Mouse (Mus musculus) MEL-GATA-1-ER (cell line): ENCODE data around the gene Zbtb5.
"Not testable (repeated sequence)": the region's sequence is repeated elsewhere in the genome, so short reads cannot be mapped to it uniquely, and the experiment has no call there.

Experiments used
- DNase-seq: peaks from one replicate; pipeline ENCODE4 v3.0.0-alpha.2; 2012; ENCODE audit warnings: low read depth; ENCODE audit errors: extremely low read depth

The Zbtb5 gene

DNA sequence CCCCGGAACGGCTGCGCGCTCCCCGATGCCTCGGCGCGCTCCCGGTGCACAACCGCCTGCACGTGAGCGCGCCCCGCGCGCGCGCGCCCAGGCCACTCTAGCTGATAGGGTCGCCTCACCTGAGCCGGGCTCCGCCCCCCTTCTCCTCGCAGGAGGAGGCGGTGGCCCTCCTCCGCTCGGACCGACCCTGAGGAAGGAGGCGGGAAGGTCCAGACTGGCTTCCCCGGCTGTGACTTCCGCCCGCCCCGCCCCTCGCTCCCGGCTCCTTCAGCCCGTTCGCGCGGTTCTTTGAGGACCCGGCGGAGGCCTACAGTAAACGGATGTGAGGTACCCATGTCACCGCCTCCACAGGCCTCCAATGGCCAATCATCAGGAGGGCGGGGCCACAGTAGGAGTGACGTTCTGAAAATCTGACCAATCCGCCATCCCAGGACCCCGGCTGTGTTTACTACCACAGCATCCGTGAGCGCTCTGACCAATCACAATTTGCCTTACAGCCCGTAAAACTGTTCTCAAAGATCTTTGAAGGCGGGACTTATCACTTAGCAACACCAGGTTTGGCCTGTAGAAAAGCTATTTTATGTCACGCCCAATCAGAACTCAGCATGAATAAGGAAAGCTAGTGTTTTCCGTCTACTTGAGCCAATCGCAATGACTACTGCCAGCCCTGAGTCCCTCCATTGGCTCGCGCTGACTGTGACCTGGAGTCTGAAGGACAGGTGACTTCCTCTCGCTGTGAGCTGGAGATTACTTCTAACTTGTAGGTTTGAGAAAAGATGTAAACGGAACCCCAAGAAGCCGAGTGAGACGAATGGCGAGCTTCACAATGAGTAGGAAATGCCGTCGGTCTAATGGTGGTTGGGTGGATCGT is at the start of gene Zbtb5:
Zbtb5 (minus strand) TSS at position 308 of the 871 bp plus-strand sequence.
- DNase-seq: peak; percentile 100

DNA sequence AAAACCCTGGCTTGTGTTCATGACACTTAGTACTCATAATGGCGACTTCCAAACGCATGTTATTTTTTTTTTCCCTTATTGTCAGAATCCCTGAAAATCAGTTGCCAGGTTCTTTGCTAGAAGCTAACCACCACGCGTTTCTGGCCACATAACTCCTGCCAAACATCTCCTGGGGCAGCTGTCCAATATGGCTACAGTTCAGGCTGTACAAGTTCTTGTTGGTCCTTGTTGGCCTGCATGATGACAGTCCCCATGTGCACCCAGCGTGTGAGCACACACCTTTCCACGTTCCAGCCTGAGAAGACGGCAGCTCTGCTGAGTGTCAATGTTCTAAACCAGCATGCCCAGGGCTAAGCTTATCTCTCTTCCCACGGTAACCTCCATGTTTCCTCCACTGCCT is 43.2 kb upstream of the Zbtb5 start:
- DNase-seq: no peak

DNA sequence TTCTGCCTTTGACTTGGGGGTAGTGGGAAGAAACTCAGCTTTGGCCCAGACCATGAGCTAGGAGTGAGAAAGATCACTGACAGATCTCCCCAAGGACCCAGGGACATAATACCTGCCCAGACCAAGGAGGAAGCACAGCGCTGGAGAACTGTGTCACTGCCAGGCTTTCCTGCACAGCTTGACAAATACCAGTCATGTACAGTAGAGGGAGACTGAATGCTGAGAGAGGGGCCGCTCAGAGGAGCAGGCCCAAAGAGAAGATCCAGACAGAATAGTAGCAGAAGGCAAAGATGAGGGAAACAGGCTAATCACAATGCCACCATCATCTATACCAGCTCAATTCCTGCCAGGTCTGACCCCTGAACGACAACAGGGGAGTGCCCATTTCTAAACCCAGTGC is 42.6 kb upstream of the Zbtb5 start:
- DNase-seq: no peak

DNA sequence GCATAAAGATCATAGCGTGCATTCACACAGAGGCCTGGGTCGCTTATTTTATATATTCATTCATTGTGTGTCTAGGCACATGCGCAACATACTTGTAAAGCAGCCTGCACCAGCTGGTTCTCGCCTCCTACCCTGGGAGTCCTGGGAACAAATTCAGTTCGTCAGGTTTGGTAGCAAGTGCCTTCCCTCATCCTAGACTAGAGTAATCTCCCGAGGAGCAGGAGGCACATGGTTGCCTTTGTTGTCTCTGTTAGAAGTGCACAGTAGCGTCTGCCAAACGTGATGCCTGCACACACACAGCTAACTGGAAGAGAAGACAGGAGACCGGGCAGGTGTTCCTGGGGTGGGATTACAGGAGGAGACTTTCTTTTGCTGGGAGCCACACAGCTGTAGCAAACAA is 35.7 kb upstream of the Zbtb5 start:
- DNase-seq: no peak

DNA sequence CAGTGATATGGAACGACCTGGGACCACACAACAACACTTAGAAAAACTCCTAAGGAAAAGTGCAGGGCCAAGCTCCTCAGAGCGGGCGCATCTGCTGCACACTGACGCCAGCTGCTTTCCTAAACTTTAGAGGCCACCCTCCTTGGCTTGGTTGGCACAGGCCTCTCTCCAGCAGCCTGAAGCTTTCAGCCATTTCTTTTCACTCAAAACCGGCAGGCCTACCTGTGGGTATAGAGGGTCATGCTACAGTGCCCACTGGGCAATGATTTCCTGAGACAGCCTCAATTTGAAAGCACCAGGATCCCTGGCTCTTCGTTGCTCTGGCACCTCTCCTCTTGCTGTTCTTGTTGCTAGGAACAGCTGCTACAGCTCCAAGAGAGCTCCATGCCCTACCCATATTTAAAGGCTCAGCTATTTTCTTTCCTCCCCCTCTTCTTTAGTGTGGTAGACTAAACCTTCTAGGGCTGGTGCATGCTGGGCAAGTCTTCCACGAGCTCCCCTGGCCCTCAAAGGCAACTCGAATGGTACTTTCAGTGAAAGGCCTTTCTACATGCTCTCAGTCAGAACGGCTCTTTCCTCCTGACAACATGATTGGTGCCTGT is 35.2 kb upstream of the Zbtb5 start:
- DNase-seq: no peak

DNA sequence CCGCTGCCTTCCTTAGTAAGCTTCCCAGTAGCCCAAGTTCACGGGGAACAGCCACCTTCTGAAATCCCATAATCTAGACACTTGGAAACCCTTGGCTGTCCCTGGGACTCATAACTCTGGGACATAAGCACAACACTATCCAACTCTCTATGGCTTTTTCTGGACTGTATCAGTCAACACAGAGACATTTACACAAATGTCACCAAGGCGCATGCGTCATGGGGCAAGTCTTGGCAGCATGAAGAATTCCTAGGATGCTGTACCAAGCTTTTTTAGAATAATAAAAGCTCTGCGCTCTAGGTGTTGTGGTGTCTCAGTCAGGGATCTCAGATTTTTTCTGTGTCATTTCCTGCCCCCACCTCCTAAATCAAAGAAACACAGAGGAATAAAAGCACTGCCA is 34.5 kb upstream of the Zbtb5 start:
- no peak for DNase-seq

DNA sequence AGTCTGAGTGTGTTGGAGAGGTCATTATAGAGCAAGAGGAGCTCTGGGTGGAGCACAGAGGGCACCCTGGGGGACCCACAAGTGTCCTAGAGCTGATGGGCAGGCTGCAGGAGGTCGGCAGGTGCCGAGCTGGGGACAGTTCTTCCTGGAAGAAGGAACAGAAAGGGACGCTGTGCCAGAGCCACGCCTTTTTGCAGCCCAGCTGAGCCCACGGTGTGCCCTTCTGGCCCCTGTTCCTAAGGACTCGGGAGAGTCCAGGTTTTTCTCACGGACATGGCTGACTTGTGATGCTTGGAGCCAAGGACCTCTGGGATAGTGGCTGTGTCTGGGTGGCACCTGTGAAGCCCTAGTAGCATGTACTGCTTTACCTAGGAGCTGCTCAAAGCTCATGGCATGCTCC is 28.6 kb upstream of the Zbtb5 start:
- DNase-seq: no peak

DNA sequence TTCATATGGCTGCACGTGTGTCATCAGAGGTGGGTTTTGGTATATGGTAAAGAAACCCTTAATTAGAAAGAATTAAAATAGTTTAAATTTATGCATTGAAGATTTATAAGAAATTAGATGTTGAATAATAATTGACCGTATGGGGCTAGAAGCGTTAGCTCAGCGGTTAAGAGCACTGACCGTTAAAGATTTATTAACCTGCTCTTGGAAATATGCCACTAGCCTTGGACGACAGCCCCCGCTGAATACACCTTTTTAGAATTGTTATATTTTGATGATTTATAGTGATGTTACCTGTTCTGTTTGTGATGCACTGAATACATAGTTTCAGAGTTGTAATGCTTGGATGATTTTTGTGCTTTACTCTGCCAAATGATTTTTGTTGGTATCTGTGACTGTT is 27.3 kb upstream of the Zbtb5 start:
- not testable (repeated sequence) for DNase-seq

DNA sequence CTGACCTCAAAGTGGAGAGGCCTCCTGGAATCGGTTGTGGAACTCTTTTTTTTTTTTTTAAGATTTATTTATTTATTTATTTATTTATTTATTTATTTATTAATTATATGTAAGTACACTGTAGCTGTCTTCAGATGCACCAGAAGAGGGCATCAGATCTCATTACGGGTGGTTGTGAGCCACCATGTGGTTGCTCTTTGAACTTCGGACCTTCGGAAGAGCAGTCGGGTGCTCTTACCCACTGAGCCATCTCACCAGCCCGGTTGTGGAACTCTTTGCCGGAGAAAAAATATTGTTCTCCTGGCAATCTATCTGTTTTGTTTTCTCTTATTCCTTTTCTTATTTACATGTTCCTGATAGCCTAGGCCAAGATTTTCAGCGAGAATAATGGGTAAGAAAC is 26.7 kb upstream of the Zbtb5 start:
- DNase-seq: not testable (repeated sequence)

DNA sequence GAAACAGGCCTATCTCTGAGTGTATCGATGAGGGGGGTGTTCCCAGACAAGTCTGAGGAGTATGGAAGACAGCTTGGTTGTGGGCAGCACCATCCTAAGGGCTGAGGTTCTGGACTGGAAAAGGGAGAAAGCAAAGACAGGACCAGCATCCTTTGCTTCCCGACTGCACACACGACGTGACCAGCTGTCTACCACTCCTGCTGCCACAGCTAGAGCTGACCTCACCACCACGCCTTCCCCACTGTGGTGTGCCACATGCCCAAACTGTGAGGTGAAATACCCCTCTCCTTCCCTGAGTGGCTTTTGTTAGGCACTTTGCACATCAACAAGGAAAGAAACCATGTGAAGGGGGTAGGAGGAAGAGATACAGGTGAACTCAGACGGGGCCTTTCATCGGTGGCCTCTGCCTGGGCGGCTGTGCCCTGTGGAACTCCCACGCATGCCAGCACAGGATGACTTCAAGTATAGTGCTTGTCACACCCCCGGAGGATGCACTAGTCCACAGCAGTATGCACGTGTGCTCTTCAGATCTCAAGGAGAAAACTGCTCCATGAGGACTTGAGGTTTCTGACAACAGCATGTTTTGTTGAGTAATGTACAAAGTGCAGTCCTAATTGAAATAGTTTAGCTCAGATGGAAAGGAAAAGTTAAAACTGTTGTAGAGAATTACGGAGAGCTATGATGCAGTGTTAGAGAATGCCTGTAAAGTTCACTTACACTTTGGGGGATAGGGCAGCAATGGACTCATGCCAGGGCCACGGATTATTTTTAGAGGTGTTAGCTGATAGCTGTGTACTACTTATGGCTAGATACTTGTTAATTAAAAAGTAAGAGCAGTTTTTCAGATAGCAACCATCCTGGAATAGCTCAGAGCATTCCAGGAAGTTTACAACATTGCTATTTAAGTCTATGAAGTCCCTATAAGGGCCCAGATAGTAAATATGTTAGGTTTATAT is 25.5 kb upstream of the Zbtb5 start:
- DNase-seq: no peak

DNA sequence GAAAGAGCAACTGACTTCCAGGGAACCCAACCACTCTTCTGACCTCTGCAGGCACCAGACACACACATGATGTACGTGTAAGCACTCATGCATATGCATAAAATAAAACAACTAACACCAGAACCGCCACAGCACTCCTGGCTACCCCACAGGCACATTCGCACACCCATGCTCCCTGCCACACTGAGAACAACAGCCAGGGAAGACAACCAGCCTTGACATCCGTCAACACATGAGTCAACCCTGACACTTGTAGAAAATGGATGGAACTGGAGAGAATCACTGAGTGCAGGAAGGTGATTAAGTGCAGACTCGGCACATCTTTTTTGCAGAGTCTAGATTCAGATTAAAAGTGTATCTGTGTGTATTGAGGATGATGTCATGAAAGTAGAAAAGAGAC is 24.4 kb upstream of the Zbtb5 start:
- DNase-seq: no peak

DNA sequence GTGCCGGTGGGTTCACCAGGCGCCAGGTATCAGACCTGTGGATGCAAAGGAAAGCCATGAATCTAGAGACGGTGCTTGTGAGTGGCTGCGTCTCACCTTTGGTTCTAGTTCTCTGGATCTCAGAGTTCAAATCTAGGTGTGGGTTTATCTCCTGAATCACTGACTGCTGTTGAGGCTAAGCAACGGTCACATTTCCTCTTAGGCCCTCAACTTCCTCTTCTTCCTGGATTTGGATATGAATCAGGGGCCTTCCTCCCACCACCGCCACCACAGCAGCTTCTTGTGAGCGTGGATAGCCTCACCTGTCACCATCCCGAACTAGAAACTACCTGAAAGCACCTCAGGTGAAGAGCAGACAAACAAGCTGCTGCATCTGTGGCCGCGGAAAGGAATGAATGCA is 23.8 kb upstream of the Zbtb5 start:
- no peak for DNase-seq

DNA sequence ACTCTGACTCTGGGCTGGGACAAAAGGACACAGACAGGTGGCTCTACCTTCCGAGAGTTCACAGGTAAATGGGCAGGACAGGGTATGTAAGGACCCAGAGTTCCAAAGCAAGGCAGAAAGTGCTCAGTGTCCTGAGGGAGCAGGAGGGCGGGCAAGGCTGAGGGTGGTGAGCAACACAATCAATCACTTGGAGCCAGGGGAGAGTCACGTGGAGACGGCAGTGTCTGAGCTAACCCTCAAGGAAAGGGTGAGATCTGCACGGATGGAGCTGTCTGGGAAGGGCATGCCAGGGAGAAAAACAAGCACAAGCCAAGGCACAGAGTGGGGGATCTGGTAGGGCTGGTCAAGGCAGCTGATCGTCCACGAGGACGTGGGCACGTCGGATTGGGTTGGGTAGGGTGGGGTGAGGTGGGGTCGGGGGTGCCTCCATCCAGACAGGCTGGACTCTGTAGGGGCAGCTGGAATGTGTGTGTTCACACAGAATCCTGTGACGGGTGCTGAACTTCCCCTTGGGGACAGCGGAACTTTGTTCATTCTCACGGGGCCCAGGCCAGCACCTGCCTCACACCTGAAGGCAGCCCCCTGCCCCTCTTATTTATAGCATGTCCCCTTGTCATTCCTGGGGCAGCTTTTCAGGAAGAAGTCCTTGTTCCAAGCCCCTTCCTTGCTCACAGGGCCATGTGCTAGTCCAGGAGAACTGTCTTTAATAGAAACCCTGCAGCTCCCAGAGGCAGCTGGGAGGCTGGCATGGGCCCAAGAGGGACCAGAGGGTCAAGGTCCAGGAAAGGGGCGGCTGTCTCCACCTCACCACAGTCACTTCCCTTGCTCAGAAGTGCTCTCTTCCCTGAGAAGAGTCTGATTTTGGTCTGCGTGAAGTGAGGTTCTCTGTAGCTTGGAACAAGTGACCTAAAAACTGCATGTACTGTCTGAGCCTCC is 22.7 kb upstream of the Zbtb5 start:
- no peak for DNase-seq

DNA sequence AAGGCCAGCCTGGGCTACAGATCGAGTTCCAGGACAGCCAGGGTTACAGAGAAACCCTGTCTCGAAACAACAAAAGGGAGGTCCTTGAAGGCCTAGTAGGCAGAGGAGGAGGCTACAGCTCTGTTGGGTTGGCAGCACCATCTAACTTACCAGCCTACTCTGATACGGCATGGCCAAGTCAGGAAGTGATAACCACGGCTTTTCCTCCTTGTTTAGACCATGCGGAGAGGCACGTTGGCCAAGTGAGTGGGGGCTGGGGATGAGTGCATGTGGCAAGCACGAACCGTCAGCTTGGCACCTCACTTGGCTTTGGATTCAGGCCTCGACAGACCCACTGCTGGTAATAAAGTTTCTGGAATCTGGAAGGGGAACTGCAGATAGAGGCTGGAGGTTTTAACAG is 20.4 kb upstream of the Zbtb5 start:
- DNase-seq: no peak

DNA sequence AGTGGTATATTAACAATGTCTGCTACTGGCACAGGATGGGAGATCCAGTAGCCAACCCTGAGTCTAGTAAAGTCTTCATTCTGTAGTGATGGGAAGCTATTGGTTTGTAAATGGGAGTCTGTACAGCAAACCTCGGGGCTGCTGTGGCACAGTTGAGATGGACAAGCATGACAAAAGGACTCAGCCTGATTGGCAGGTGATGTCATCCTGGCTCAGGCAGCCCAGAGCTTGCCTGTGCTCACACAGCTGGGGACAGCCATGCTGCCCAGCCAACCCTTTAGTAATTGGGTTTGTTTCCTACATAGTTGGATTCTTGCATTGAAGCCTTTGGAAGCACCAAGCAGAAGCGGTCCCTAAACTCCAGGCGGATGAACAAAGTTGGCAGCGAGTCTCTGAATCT is 14.2 kb upstream of the Zbtb5 start:
- no peak for DNase-seq

DNA sequence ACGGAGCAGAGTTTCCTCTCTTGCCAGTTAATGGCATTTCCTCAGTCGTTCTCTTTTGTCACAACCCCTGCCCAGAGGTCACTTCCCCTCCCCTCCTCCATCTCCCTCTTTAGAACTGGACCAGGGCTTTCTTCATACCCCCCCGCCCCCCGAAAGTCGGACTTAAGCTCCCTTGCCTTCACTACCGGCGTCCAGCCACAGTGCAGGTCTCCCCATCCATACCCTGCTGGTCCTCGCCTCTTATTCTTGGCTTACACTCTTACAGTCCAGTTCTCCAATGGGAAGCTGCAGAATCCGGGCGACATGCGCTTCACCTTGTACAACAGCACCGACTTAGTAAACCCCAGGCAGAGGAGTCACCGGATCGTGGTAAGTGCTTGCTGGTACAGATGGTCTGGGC is 6.8 kb upstream of the Zbtb5 start:
- DNase-seq: no peak

DNA sequence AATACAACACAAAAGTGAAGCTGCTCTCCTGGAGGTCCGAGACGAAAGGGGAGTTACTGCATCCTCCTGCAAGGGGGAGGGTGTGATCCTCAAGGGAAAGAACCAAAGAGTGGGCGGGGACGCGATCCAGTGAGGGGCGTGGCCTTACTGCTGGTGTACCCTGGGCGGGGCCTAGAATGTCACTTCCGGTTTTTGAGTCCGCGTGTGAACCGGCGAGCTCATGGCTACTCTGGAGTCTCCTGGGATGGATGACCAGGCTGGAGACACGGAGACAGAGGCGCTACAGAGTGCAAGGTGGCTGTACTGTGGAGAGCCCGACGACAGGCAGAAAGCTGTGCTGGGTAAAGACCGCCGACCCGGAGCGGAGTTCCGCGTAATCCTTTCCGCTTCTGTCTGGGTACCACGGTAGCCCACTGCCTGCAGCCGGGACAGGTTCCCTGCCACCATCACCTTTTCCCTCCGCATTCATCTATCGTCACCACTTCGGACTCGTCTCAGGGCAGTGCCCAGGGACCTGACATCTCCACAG is 6.3 kb upstream of the Zbtb5 start, which contains the start of gene Polr1e:
Polr1e (plus strand) TSS at position 132 of the 529 bp plus-strand sequence.
- peak; percentile 82 for DNase-seq

DNA sequence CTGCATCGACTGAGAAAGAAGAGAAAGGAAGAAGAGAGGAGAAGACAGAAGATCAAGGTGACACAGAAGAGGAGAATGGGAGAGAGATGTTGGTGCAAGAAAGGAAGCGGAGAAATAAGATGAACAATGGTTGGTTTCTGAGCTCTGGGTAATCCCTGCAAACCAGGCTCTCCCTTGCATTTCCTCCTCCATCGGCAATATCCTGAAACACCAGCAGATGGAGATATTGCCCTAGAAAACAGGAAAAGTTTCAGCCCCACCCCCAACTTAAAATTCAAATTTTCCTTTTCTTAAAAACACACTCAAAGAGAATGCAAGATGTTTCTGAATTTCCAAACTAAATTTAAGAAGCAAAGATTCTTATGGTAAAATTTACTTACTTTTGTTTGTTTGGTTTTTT is 3.4 kb upstream of the Zbtb5 start:
- no peak for DNase-seq

DNA sequence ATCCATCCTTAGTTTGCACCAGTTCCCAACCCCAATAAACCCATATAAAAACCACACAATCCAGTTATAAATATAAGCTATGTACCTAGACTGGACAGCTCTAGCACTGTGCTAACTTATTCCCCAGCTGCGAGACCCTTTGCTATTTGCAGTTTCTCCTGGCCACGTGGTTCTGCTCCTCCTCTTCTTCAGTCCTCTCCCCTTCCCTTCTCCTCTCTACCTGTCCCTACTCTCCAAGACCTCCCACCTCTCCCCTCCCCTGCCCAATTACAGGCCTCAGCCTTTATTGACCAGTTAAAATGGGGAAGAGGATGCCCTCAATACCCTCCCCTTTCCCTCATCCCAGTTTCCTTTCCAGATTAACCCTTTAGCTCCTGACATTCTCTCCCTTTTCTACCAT is 1.3 kb upstream of the Zbtb5 start:
- DNase-seq: no peak

DNA sequence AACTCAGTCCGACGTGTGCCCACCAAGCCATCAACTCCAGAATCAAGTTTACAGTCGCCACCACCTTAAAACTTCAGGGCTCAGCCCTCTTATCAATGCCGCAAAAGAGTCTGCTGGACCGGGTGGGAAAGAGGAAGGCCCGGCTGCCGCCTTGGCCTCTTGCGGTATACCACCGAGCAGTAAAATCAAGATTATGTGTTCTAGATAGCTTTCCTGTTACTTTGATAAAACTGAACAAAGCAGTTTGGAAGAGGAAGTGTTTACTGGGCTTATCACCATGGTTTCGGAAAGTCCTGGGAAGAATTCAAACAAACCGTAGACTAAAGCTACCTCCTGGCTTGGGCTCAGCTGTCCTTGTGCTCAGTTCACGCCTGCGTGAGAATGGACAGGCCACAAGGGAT is 819 bp upstream of the Zbtb5 start:
- peak; percentile 72 for DNase-seq
